In genomic region chr6:71493675-71494340, GRCm38 (mm10) we compare ENCODE assay signal across 8 mouse cellular contexts. TPM values are rescaled to one million over a fixed set of nuclear protein-coding genes. Genes with fewer than 3 reads are reported as not detected.
DNase-seq lines count a peak whose midpoint lies in the region; ATAC-seq and TF ChIP-seq lines count a peak whose summit lies in the region.

Rnf103 (plus strand) TSS chr6:71493894.

- no peak for TF ChIP-seq CTCF in lung, adult 2 months (IDR thresholded peaks at IDR 0.05; ENCODE audit: insufficient read depth, low read length)

- H3K36me3 ChIP-seq in forebrain, embryonic 15.5 days, result peaks cover 6% of the 10 kb centered on the region; the same call in 1 of the 2 replicates

- WGBS in forebrain, embryonic 15.5 days, result under 1% methylated on average over 60 of the region's 79 CpGs
- 1% methylated on average over 72 of the region's 79 CpGs for WGBS in lung, adult 2 months

- DNase-seq in ES-CJ7 (ENCODE audit: low read depth, low spot score), result peak; percentile 95
- peak; percentile 90 for DNase-seq in cerebellum, adult 11 months
- peak; percentile 88 for DNase-seq in heart, postnatal 25 days (ENCODE audit: low spot score)
- peak; percentile 87 to 91 for DNase-seq in layer of hippocampus, adult 18-20 months (ENCODE audit: low spot score in 2 of 2)
- peak; percentile 89 for DNase-seq in lung, adult 2 months
- DNase-seq in thymus, adult 18-20 months, result peak; percentile 87 to 89

- H3K9me3 ChIP-seq in forebrain, embryonic 15.5 days, result no peaks in the 10 kb centered on the region

- peak; percentile 85; the same call in 1 of the 2 replicates for TF ChIP-seq POLR2A in lung, adult 2 months (IDR thresholded peaks at IDR 0.05; ENCODE audit: borderline replicate concordance, extremely low read depth, low read depth, low read length)

- H3K4me2 ChIP-seq in forebrain, embryonic 15.5 days (replicated peaks), result peak within 1 kb of the TSS; percentile 43

- H3K27ac ChIP-seq in forebrain, embryonic 15.5 days (replicated peaks), result peak within 1 kb of the TSS; percentile 99

- peak; percentile 98 for ATAC-seq in forebrain, embryonic 15.5 days (replicated peaks)
- ATAC-seq in neutrophil, adult 5-6 weeks (ENCODE audit: extremely low read depth, insufficient number of reproducible peaks, low FRiP score, poor library complexity, severe bottlenecking), result peak; percentile 87

- intact Hi-C loops in heart, postnatal 25 days (cut with DNase I), result loop anchor here (2.0 to 10.0 kb wide), 5 partner anchors 51 to 311 kb away; partner anchors contain the start of genes Kdm3a, Krcc1 and Rmnd5a

- H3K4me1 ChIP-seq in forebrain, embryonic 15.5 days, result peaks cover 22% of the 10 kb centered on the region
- peaks cover 4% of the 10 kb centered on the region; the same call in 1 of the 2 replicates for H3K4me1 ChIP-seq in lung, adult 2 months (ENCODE audit: control insufficient read depth, insufficient read depth, low read length)

- peak within 1 kb of the TSS; percentile 99 for H3K9ac ChIP-seq in forebrain, embryonic 15.5 days (replicated peaks)

- H3K4me3 ChIP-seq in forebrain, embryonic 15.5 days, result peak within 1 kb of the TSS; percentile 62
- peak within 1 kb of the TSS; percentile 83 for H3K4me3 ChIP-seq in lung, adult 2 months (replicated peaks; ENCODE audit: extremely low read depth, low read depth, low read length)

- H3K27me3 ChIP-seq in forebrain, embryonic 15.5 days, result no peaks in the 10 kb centered on the region

RNA-seq across cellular contexts. Expression of gene Rnf103, which starts in this region (rescaled TPM):
- polyA plus RNA-seq in forebrain, embryonic 15.5 days (2015; fragmentation: Nextera tagmentation; extraction: Ambion mirVana), result 26.2 and 27.3 TPM in 2 replicates
- total RNA-seq in heart, postnatal 25 days (2021), result 10 to 100 TPM; 21.7 to 26.1 TPM
- total RNA-seq in layer of hippocampus, adult 18-20 months (2021), result 10 to 100 TPM; 45.0 to 46.6 TPM
- 14.7 and 21.4 TPM in 2 replicates for polyA plus RNA-seq in lung, adult 2 months (2012; rRNA removed)
- 40.3 and 41.3 TPM in 2 replicates for total RNA-seq in neutrophil, adult 5-6 weeks (2017)

Comparison
In these comparisons a context has a peak if more than half of its experiments do, and no peak if none do; other contexts are left out.
1. Peak in every context shown above with its lines: DNase-seq, ATAC-seq, H3K4me3 ChIP-seq and H3K27ac ChIP-seq.